Mouse (Mus musculus) kidney, adult 9 months (tissue): Measurements from ENCODE around the gene Tsga13.

ENCODE experiments used
- DNase-seq: peaks from one replicate; pipeline ENCODE4 v3.0.0; 2022

Tsga13 gene

GRCm38 (mm10) chr6:30915473-30915872 is at the start of gene Tsga13:
Gene Tsga13 (minus strand): TSS chr6:30915573.
- DNase-seq, result no peak

GRCm38 (mm10) chr6:30958736-30959540 is 43.6 kb upstream of the Tsga13 start, which contains the start of gene Klf14:
Gene Klf14 (minus strand): TSS chr6:30959078.
- peak; percentile 12 for DNase-seq

- DNase-seq, result no peak
Measured at GRCm38 (mm10) chr6:30957784-30958735, 42.7 kb upstream of the Tsga13 start.

- no peak for DNase-seq
Measured at GRCm38 (mm10) chr6:30939264-30939663, 23.9 kb upstream of the Tsga13 start.

- DNase-seq, result peak; percentile 7
Measured at GRCm38 (mm10) chr6:30922821-30923220, 7.4 kb upstream of the Tsga13 start.

GRCm38 (mm10) chr6:30921826-30922225 is 6.5 kb upstream of the Tsga13 start:
- no peak for DNase-seq

- peak; percentile 24 for DNase-seq
Measured at GRCm38 (mm10) chr6:30920834-30921675, 5.7 kb upstream of the Tsga13 start.

GRCm38 (mm10) chr6:30907970-30908369 is 7.4 kb downstream of the Tsga13 start:
- DNase-seq, result no peak

- no peak for DNase-seq
Measured at GRCm38 (mm10) chr6:30904911-30905310, 10.5 kb downstream of the Tsga13 start.

GRCm38 (mm10) chr6:30904033-30904432 is 11.3 kb downstream of the Tsga13 start:
- DNase-seq, result no peak

- DNase-seq, result no peak
Measured at GRCm38 (mm10) chr6:30897520-30897919, 17.9 kb downstream of the Tsga13 start.

- DNase-seq, result no peak
Measured at GRCm38 (mm10) chr6:30896986-30897327, 18.4 kb downstream of the Tsga13 start.

- DNase-seq, result peak; percentile 97
Measured at GRCm38 (mm10) chr6:30896195-30896985, 19.0 kb downstream of the Tsga13 start, which contains the start of gene Copg2. Gene Copg2 (minus strand): TSS chr6:30896794.

- no peak for DNase-seq
Measured at GRCm38 (mm10) chr6:30895819-30896194, 19.6 kb downstream of the Tsga13 start.

GRCm38 (mm10) chr6:30893081-30893480 is 22.3 kb downstream of the Tsga13 start:
- no peak for DNase-seq

- no peak for DNase-seq
Measured at GRCm38 (mm10) chr6:30891761-30892160, 23.6 kb downstream of the Tsga13 start.

- DNase-seq, result no peak
Measured at GRCm38 (mm10) chr6:30884856-30885255, 30.5 kb downstream of the Tsga13 start.

GRCm38 (mm10) chr6:30883491-30883890 is 31.9 kb downstream of the Tsga13 start:
- DNase-seq, result no peak

GRCm38 (mm10) chr6:30876661-30877060 is 38.7 kb downstream of the Tsga13 start:
- DNase-seq, result no peak

- DNase-seq, result no peak
Measured at GRCm38 (mm10) chr6:30866501-30866900, 48.9 kb downstream of the Tsga13 start.

- DNase-seq, result no peak
Measured at GRCm38 (mm10) chr6:30865031-30865678, 50.2 kb downstream of the Tsga13 start.
